Mouse (Mus musculus) forelimb bud, embryonic 11.5 days (tissue): Measurements from ENCODE around the gene Eif5a.
"Not testable (repeated sequence)": the region's sequence is repeated elsewhere in the genome, so short reads cannot be mapped to it uniquely, and the experiment has no call there.

Experiments
- DNase-seq: peaks from one replicate; pipeline ENCODE4 v3.0.0-alpha.2; 2012; ENCODE audit warnings: low read depth, low spot score

Eif5a gene

DNA sequence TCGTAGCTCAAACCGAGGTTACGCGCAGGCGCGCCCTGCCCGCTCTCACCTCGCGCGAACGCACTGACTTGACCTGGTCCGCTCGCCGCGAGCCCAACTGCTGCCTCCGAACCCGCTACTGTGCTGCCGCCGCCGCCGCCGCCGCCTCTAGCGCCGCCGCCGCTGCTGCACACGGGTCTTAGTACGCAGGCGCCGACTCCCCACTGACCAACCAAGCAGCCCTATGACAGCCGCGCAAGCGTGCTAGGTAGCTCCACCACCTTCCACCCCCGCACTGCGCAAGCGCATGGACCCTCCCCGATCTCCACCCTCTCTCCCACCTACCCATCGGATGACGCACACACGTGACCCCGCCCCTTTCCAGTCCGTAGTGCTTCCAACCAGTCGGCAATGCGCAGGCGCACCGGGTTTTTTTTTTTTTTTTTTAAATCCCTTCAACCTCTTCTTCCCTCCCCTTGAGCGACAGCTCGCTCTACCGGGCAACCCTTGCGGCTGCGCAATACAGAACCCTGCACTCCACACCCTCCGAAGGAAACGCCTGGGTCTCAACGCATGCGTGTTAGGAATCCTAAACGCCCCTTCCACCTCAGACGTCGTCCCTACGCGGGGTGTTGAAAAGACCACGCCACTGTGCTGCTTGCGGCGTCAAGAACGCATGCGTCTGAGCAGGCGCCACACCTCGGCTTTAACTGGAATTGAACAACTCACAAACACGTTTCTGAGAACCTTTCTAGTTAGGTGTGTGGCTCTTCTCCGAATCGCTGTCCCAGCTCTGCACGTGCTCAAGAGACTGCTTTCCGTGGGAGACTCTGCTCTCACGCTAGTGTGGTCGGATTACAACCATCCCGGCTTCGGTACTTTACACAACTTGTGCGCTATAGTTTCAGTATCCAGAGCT is at the start of gene Eif5a:
Gene Eif5a, minus strand, starts transcription at position 845 of the 898 bp plus-strand sequence.
- peak; percentile 100 for DNase-seq

DNA sequence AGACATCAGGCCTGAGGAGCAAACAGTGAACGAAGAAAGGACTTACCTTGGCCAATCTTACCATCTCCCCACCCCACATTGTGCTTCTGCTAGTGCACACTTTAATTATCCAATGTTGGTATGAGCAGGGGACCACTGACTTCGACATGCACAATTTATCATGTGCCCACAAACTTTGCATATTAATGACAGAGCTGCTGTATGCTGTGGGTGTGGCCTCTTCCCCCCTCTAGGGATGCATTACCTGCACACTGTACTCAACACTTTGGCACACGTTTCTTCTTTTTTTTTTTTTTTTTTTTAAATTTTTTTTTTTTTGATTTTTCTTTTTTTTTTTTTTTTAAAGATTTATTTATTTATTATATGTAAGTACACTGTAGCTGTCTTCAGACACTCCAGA is 49.0 kb upstream of the Eif5a start:
- no peak for DNase-seq

DNA sequence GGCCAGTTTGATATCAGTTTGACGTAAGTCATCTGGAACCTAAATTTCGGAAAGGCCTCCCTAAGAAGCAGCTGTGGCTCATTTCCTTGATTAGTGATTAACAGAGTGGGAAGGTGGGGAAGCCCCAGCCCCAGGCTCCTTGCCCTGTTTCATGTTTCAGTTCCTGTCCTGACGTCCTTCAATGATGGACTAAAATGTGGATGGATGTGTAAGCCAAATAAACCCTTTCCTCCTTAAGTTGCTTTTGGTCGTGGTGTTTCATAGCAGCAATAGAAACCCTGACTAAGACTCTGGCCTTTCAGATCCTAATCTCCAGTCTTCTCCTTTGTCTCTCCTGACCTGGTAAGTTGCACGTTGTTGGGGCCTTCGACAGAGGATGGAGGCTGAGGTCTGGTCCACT is 48.5 kb upstream of the Eif5a start:
- DNase-seq = no peak

DNA sequence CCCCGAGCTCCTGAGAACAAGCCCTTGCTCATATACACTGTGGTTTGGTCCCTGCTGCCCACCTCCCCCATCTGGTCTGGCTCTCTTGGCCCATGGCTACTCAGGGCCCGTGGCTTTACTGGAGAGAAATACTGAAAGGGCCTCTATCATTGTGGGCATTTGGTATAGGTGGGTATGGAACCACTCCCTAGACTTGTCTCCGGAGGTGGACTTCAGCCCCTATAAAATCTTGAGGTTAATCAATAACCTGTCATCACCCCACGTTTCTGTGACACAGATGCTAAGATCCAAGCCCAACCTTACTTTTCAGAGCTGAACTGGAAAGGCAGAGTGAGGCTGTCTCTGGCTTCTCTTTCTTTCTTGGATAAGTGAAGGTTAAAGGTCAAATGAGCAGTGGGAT is 47.0 kb upstream of the Eif5a start:
- DNase-seq = no peak

DNA sequence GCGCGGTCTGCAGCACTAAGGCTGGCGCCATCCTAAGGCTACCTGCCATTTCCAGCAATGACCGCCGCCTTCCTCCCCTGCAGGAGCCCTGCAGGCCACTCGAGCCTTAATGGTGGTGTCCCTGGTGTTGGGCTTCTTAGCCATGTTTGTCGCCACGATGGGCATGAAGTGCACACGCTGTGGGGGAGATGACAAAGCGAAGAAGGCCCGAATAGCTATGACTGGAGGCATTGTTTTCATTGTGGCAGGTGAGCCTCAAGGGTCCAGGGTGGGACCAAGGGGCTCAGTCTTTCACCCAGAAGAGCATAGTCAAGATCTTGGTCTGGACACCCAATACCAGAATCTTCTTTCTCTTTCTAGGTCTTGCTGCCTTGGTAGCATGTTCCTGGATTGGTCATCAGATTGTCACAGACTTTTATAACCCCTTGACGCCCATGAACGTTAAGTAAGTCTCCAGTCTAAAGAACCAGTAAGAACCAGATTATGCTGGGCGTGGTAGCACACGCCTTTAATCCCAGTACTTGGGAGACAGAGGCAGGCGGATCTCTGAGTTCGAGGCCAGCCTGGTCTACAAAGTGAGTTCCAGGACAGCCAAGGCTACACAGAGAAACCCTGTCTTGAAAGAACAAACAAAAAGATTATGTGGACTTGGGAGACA is 45.2 kb upstream of the Eif5a start:
- DNase-seq = no peak

DNA sequence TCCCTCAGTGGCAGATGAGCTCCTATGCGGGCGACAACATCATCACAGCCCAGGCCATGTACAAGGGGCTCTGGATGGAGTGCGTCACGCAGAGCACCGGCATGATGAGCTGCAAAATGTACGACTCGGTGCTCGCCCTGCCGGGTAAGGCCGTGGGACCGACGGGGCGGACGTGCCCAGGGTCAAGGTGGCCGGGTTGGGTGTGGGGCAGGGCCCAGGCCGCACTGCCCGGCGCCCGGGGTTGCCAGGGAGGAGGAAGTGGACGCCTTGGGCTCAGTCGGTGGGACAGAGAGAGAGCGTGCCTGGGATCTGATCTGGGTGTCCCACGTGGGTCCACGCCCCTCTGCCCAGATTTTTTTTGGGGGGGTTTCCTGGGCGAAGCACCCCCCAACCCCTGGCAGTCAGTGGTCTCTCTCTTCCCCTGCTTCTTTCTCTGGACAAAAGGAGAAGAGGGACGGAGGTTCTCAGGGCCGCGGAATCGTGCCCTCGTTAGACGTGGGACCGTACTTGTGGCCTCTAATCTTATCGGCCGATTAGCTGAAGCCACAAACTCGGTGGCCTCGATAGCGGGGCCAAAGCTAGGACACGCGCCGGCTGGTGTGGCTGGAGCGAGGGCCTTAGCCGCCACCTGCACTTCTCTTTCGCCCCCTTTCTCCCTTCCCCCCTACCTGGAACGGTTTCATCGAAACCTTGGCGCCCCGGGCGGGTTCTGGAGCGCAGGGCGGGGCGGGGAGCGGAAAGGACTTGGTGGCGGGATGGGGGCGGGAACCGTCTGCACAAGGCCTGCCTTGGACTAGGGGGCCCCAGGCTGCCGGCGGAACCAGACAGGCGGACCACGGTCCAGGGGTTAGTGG is 44.5 kb upstream of the Eif5a start:
- DNase-seq = no peak

DNA sequence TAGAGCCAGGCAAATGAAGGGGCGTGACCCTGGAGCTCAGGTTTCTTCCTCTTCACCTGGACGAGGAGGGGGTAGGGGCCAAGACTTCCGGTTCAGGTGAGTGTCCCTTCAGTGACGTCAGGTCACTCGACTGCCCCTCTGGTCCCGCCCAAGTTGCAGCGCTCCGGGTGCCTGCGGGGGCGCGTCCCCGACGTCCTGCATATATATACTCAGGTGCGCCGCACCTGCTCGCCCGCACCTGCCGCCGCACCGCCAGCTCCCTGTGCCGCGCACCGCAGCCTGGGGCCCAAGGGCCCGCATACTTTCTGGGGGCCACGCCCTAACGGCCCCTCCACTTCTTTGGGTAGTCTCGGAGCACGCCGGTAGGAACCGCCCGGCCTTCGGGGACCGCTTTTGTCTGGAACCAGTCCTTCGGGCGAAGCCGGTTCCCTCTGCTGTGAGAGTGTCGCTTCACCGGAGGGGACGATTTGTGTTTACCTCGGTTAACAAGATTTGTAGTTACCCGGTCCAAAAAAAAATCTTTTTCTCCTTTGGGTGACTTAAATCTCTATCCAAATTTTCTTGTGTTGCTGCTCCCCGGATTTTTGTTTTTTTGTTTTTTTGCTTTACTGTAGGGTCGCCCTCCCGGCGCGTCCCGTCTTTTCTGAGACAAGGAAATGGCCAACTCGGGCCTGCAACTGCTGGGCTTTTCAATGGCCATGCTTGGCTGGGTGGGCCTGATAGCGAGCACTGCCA is 43.7 kb upstream of the Eif5a start:
- DNase-seq = no peak

DNA sequence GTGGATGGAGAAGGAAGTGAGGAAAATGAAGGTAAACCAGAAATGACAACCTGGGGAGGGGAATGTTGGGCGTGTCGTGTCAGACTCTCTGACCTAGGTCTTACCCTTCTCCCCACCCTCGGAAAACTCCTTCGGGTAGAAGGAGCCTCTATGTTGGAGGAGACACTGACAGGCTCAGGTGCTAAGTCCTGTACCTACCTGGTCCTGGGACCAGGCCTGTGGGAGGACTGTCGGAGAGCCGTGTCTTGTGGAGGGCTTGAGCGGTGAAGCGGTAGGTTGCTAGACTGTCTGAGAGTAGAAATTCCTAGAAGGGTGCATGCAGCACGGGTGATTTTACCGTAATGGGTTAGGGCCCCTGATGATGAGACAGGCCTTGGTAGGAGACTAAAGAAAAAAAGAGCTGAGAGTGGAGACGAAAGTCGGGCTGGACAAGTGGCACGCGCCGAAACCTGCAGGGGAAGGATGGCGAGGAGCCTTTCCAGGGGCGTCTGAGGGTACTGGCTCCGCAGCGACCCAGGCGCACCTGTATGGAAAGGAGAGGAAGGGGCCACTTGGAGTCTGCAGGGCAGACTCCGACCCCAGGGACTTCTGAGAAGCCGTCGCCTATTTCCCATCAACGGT is 43.0 kb upstream of the Eif5a start, which contains the start of gene Cldn7:
Gene Cldn7, plus strand, starts transcription at position 130 of the 621 bp plus-strand sequence.
- no peak for DNase-seq

DNA sequence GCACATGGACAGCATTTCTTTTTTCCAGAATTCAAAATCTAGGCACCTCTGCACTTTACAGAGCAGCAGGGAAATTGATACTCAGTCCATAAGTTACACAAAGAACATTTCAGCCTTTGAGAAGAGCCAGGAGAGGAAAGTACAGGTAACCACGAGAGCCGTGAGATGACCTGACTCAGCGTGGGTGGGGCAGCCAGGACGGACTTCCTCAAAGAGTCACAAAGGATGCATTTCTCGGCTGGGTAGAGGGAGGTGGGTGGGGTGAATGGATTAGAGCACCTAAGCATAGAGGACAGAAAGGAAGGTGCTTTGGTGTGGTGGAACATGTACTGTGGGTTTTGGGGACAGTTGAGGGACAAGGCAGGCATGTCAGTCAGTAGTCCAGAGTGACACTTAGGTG is 40.1 kb upstream of the Eif5a start:
- DNase-seq = no peak

DNA sequence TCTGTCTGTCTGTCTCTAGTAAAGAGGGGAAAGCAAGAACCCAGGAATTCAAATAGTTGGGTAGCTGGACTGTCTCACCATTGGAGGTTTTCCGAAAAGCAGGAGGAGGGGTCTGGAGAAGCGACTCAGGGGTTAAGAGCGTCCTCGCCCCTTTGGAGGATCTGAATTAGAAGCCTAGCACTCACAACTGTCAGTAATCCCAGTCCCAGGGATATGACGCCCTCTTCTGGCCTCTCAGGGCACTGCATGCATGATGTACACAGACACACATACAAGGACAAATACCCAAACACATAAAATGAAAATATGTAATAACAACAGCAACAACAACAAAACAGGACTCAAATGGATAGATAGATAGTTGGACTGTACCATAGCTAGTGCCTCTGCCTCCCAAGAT is 38.9 kb upstream of the Eif5a start:
- no peak for DNase-seq

DNA sequence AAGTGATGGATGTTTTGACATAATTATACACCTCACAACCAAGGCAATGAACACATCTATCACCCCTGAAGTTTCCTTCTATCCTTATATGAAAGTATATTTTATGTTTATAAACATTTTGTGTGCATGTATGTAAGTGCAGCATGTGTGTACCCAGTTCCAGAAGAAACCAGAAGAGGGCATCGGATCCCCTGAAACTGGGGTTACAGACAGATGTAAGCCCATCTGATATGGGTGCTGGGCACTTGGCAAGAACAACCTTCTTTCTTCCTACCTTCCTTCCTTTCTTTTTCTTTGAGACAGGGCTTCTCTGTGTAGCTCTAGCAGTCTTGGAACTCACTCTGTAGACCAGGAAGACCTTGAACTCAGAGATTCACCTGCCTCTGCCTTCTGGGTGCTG is 34.5 kb upstream of the Eif5a start:
- no peak for DNase-seq

DNA sequence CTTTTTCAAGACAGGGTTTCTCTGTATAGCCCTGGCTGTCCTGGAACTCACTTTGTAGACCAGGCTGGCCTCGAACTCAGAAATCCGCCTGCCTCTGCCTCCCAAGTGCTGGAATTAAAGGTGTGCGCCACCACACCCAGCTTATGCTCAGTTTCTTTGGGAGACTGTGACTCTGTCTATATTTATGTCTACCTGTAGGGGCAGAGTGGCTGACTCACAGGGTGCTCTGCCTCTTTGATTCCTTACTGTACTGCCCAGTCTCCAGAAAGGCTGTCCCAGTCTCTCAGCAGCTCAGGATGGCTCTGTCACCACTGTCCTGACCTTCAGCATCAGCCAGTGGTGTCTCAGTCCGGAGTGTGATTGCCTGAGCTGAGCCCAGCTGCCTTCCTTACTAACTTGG is 33.9 kb upstream of the Eif5a start:
- not testable (repeated sequence) for DNase-seq

DNA sequence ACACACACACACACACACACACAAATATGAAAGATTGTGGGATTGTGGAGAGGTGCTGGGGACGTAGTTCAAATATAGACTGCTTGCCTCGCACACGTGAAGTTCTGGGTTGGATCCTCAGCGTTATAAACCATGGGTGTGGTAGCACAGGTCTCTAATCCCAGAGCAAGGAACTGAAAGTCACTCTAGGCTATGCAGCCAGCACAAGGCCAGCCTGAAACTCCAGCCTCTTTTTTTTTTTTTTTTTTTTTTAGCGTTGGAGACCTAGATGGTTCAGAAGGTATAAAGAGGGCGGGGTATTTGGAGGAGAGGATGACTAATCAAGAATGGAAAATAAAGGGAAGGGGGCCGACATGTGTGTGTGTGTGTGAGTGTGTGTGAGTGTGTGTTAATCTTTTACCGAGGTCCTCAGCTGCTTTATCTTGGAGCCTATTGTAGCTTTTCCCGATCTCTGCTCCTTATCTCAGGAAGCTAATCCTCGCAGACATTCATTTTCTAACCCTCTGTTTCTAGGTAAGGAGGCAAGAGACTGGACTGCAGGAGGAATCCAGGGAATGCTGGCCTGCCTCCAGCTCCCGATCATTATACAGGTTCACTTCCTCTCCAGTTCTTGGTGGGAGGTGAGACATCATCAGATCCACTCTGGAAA is 31.6 kb upstream of the Eif5a start:
- no peak for DNase-seq

DNA sequence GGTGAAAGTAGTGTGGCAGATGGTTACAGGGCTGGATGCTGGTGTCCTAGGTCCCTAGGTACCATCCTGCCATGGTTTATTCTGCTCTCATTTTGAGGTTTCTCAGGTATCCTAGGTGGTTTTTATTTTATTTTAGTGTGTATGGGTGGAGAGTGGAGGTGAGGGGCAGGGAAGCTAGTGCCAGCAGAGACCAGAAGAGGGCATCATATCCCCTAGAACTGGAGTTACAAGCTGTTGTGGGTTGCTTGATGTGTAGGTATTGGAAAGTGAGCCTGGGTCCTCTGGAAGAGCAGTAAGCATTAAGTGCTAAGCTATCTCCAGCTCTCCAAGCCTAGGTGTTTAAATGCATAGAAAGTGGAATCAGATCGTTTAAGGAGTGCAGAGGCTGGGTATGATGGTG is 30.5 kb upstream of the Eif5a start:
- no peak for DNase-seq

DNA sequence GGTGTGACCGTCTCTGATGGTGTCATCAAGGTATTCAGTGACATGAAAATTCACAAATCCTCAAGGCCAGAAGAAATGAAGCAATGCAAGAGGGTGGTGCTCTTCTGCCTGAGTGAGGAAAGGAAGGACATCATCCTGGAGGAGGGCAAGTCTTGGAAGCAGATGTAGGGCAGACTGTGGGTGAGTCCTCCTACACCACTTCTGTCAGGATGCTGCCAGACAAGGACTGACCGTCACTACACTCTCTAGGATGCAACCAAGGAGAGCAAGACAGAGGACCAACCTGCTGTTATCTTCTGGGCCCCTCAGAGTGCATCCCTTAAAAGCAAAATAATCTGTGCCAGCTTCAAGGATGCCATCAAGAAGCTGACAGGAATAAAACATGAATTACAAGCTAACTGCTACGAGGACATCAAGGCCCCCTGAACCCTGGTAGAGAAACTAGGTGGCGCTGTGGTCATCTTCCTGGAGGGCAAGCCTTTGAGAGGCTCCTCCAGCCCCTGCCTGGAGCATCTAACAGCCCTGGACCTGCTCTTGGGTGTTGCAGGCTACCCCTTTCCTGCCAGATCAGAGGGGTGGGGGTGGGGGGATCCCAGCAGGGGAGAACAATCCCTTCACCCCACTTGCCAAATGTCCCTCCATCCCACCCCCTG is 29.2 kb upstream of the Eif5a start:
- no peak for DNase-seq

DNA sequence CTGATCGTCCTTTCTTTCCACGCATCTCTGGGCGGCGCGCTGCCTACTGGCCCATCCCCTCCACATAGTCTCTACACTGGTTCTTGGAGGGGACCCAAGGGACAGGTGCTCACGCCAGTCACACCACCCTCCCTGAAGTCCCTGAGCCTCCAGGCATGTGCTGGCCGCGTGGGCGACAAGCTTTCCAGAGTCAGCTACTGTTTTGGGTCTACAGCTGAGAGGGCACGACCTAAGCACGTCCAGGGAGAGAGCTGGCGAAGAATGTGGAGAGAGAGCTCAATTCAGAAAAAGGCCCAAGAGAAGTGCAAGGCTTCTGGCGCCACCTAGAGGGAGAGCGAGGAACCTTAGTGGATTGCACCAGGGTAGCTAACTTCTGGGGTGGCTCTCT is 27.0 kb upstream of the Eif5a start:
- DNase-seq = peak; percentile 94

DNA sequence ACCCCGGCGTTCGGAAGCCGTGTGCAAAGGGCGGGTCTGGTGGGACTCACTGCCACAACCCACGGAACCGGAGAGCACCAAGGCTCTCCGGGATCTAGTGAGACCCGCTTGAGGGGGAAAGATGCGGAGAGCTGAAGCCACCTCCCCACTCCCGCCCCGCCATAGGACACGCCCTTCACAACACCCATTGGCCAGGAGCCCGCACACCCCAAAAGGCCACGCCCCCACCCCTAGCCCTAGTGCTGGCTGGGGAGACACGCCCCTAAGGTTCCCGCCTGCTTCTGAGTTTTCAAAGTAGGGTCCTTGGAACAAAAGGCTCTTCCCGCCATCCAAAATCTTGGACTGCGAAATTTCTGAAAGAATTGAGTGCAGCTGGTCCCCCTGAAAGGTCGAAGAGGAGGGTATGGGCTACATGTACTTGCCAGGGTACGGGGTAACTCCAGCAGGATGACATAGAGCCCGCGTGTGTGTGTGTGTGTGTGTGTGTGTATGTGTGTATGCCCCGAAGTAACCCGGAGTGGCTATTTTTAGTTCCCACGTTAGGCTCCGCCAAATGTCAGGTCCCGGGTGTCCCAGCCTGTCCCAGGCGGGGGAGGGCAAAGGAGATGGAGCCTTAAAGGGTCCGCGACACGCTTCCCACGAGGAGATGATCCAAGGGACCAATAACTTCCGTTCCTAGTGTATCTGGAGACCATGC is 26.5 kb upstream of the Eif5a start, which contains the start of gene Slc2a4:
Gene Slc2a4, minus strand, starts transcription at position 123 of the 697 bp plus-strand sequence.
- peak; percentile 96 for DNase-seq

DNA sequence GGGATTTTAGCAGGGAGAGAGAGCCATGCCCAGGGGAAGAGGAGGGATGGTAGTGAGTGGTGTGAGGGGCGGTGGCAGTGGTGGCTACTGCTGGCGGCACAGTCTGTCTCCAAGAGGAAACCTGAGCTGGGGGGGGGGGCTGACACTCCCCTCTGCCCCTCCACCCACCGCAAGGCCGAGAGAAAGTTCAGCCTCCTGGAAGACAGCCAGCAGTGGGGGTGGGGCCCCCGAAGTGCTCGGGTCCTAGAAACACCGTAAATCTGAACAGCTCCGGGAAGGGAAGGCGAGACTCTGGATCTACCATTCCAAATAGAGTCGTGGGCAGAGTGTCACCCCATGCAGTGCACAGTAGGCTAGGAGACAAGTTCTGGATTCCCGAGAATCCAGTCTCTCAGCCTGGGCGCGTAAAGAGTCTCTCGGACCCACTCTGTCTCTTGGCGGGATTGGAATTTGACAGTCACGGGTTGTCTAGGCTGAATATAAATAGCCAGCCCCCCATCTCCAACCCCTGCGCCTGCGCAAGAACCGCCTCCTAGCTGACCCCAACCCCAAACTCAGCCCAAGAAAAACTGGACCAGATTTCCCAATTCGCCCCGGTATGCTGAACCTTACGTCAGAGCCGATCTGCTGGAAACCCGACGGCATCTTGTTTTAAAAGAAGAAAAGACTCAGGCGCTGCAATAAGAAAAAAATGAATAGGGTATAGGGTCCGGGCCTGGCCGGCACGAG is 25.7 kb upstream of the Eif5a start:
- peak; percentile 65 for DNase-seq
